Mouse (Mus musculus) thymus, postnatal 10 days (tissue): Measurements from ENCODE around the gene Adam12.

Source experiments
- DNase-seq, 2 experiments: peaks; one replicate each; pipeline ENCODE4 v3.0.0; 2021; ENCODE audit warnings: low spot score in 2 of 2

Adam12 gene

DNA sequence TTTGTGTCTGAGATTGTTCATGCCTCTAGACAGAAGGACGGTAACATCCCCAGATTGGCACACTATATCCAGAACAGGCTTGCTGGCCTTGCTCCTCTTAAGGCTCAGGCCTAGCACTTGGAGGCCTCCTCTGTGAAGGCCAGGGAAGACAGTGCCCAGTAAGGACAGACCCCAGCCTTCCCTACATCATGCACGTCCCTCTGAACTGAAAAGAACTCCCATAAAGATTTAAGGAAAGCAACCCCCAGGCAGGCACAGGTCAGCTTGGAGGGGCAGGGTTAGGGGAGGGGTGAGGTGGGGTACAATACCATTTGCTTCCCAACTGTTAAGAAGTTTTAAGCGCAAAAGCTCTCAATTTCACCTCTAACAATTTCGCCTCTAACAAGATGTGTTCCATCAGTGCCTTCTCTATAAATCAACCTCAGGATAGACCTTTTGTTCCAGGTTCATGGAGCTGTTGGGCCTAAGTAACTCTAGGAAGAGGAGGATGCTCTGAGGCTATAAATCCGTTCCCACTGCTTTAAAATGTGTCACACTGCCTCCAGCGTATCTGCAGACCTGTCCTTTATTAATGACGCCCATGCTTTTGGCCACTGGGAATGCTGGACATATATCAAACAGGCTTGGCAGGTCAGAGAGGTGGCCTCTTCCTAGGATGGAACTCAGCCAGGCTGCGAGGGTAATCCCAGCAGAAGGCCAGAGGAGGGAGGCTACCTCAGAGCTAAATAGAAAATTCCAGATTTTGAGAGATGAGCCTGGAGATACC lies 150.5 kb downstream of the Adam12 start:
- DNase-seq: no peak

DNA sequence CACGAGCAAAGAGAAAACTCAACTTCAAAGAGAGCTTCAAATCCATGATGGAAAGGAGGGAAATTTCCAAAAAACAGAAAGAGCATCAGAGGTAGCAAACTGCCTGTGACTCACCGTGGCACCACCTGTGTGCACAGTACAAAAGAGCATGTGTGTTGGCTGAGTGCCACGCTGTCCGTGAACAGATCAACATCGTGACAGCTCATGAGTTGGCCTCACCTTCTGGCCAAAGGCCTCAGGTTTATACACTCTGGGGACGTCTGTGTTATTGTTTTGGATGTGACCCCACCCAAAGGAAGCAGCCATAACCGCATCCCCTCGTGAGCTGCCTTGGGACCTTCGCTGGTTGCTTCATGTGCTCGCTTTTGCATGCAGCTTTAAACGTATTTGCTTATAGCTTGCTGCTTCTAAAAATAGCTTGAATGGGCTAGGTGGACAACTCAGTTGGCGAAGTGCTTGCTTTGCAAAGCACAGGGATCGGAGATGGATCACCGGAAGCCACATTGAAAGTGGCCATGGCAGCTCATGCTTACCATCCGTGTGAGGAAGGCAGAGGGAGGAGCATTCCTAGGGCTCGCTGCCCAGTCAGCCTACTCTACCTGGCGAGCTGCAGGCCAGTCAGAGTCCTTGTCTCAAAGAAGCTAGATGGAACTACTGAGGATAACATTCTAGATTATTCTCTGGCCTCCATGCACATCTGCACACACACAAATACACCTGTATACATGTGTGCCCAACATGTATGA lies 151.8 kb downstream of the Adam12 start:
- no peak for DNase-seq

DNA sequence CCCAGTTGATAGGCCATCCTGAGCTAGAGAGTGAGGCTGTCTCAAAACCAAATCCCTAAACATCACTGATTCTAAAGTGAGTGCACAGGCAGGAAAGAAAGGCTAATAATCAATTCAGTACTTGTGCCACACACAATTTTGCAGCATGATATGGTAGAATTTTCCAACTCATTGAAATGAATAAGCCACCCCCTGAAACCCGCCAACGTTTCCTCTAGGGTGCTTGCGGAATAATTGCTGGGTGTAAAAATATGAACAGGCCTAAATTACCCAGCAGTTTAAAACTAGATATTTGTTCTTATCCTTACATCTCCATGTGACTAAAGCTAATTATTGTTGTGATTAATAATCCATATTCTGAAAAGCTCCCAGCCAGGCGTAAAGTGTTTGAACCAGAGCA lies 154.3 kb downstream of the Adam12 start:
- no peak for DNase-seq

DNA sequence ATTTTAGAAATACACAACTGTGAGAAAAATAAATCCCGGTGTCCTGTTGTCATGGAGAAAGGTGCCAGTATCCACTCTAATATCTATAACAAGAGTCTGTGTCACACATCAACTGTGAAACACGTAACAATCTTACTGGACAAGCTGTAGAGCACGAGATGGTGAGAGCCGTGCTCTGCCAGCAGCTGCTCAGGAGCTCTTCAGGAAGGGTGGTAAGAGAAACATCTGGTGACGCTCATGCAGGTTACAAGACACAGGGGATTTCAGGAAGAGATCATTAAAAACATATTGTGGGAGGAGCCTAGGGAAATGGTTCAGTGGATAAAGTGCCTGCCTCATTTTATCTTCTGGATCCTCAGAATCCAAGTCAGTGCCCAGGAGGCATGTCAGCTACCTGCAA lies 158.9 kb downstream of the Adam12 start:
- DNase-seq: no peak

DNA sequence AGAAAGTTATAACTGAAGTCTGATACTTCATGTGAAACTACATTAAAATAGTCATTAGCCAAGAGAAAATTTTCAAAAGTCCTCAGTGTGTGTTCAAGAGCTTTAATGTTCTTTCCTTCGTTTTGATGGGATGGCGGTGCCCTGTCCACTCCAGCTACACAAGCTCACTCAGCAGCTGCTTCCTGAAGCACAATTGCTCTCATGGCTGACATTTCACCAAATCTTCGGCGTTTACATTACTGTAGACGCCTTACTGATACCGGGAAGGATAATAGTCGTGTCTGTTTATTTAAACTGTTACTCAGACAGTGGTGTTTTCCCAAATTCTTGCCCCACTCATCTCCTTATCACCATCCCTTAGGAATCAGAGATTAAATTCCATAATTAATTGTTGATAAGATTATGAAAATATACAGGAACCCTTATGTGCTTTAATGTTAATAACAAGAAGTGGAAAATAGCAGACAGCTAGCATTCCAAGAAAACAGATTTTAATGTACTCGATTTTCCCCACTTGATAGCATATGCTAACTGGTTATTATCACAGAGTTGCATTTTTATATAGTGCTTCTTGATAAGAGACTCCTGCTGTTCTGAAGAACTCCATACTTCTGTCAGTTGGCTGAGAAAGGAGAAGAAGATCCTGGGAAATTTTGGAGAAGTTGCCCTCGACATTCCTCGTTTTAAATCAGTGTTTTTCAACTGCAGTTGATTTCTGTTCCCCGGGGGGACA lies 160.6 kb downstream of the Adam12 start:
- no peak for DNase-seq

DNA sequence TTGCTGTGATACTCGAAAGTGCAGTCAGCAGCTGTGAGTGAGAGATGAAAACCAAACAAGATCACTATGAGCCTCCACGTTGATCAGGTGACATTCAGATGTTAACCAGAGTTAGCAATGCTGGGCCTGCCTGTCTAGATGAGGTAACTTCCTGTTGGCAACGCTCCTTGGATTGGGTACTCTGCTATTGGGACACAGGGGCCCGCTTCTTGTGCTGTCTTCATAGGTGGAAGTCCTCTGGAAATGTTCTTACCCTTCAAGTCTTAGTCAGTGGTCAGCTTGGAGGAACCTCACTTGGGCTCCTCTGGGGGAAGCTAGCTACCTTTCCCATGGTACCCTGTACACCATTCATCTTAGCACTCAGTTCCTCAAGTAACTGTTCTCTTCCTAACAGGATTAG lies 169.3 kb downstream of the Adam12 start:
- no peak for DNase-seq

DNA sequence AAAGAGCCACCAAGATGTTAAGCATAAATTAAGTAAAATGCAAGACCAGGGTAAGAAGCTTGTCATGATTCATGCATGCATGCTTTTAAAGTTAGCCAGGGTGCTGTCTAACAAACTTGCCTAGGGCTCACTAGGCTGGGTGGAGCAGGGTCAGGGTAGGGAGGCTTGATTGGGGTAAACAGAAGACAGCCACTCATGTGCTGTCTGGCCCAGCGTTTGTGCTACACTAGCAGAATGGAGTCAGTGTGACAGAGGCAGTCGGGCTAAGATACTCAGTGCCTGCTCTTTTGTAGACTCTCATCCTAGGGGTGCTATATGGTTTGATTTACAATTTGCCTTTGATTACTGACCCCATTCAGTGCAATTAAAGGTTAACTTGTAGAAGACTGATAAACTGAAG lies 179.5 kb downstream of the Adam12 start:
- DNase-seq: no peak

DNA sequence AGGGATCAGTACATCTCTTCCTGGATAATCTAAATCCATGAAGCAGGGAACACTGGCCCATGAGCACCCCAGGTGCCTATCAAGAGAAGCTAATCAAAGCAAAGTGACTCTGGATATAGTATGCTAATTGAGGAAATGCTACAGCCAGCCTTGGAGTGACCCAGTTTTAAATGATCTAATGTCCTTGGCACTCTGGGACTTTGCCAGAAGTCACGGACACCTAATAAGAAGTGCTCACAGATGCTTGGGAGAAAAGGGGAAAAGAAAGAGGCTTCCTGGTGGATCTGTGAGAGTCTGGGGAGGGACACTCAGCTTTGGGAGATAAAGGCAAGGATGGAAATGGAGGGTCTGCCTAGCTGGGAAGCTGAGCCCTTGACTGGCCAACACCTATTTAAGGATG lies 181.6 kb downstream of the Adam12 start:
- DNase-seq: no peak

DNA sequence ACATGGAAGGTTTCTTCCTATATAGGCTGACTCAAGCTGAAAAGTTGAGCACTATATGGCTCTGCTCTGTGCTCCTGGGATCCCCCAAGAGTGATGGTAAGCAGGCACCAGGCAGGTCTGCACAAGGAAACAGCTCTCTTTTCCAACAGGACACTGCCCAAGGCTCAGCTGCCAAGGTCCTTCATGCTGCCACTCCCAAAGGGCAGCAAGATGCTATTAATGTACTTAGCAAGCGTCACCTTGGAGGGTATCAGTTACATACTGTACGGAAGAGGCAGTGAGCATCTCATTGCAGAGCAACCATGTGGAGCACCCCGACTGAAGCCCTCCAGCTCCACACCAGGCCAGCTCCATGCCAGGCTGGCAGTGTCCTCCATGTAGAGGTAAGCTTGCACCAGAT lies 185.6 kb downstream of the Adam12 start:
- no peak for DNase-seq

DNA sequence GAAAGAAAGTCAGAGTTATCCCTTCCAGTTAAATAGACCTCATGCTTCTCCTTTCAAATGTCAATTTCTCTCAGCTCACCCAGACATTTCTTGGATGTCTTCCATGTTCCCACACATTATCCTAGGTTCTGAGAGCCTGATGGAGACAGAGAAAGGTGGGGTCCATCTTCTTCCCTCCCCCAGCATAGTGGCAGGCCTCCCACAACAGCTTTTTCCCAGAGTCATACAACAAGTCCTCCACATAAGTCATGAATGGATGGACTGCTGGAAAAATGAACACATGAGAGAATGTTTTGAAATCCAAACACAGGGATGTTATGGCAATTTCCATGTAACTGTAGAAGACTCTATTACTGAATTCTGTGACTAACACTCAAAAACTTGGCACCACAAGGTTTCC lies 188.4 kb downstream of the Adam12 start:
- no peak for DNase-seq

DNA sequence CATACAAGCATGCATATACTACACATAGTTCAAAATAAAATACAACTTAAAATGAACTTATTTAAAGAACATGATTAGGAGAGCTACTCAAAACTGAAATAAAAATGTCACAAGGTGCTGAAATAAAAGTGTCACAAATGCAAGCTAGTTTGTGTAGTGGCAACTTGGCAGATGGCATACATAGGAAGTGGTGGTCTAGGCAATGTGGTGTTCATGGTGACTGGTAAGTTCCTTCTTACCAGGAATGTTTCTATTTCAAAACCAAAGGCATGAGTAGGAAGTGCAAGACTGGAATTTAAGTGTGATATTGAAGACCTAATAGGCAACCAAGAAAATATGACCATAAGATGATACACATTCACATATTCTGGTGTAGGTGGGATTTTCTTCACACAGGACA lies 189.3 kb downstream of the Adam12 start:
- no peak for DNase-seq

DNA sequence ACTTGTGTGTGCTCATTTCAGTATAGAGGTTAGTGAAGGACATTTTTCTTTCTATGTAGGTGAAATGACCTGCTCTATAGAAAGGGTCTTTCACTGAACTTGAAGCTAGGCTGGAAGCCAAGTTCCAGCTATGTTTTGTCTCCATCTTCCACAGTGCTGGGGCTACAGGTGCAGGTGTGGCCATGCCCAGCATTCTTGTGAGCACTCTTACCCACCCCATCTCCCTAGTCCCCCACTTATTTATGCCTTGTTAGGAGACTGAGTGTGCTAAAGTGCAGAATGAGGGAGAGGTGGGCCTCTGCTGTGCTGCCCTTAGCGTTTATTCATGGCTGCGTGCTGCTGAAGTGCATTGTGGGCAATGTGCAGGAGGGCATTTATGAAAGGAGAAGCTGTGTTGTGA lies 198.0 kb downstream of the Adam12 start:
- DNase-seq: no peak

DNA sequence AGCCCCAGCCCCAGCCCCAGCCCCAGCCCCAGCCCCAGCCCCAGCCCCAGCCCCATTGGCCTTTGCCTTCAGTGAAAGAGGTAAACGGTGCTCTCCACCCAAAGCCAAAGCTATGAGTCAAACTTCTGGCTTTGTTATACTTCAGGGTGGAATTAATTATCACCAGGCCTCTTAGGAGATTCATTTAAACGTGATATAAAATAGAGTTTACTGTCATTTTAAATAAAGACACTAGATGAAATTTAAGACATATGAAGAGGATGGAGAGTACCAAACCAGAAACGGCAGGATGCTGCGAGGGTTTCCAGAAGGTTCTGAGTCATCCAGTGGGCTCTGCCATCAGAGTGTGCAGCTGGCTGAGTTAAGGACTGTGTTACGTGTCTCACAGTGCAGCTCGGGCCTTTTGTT lies 199.0 kb downstream of the Adam12 start:
- DNase-seq: no peak

DNA sequence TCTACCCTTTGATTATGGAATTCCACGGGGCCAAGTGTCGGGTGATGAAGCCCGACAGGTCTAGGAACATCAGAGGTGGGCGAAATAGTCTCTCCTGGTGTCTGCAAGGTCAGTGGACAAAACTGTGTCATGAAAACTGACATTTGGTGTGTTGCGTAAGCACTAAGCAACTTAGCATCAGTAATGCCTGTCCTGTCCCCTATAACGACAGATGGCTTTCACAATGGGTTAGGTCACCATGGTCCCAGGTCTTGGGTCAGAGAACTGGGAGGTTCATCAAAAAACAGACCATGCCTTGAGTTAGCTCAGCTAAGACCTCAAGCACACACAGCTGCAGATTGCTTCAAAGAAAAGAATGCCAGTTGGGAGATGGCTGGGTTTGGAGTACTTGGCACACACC lies 200.2 kb downstream of the Adam12 start:
- DNase-seq: no peak

DNA sequence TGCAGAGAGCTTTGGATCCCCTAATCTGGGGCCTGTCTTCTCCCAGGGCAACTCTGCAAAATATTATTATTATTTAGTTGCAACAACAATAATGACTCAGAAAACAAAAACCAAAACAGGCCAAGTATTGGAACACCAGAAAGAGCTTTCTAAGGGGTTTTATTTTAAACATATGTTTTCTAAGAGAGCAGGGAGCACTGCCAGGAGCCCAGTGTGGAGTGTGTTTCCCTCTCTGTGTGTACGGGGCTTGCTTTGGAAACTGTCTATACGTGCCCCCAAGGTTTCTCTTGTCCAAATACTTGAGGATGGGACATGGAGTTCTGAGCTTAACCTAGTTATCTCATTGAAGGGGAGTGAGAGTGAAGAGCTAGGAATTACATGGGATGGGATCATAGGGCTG lies 200.7 kb downstream of the Adam12 start:
- no peak for DNase-seq

DNA sequence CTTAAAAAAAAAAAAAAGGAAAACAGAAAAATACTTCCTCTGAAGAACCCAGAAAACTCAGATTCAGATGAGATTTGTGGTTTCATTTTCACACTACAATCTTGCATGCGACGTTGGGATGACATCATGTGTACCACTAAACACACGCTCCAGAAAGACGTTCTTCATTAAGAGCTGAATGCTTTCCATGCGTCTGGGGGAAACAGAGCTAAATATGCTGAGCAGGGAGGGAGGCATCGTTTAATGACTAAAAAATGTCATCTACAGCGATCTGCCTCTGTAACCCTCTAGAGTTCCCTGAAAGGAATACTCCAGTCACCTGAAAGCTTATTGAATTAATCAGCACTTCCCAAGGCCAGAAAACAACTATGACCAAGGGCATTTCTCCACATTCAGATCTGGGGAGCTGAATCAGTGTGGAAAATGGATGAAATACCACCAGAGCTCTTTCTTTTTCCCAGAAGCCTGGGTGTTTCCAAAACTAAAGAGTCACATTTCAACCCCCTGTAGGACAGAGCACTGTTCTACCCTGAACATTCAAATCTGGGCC lies 203.6 kb downstream of the Adam12 start:
- DNase-seq: no peak

DNA sequence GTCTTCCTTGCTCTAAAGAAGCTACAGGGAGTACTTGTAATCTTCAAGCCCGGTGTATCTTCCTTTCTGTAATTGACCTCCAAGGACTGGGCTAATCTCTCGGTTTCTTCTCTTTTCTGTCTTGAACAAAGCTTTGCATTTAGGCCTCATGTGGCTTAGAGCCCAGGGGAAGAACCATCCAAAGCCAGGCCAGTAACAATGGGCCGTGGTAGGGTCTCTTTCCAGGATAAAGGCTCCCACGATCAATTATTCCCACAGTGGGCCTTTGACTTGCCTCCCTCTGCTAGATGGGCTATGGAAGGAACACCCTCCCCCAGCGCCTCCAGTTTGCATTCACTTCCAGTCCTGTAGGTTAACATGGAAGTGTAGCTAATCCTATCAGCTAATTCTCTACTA lies 204.9 kb downstream of the Adam12 start:
- no peak for DNase-seq

DNA sequence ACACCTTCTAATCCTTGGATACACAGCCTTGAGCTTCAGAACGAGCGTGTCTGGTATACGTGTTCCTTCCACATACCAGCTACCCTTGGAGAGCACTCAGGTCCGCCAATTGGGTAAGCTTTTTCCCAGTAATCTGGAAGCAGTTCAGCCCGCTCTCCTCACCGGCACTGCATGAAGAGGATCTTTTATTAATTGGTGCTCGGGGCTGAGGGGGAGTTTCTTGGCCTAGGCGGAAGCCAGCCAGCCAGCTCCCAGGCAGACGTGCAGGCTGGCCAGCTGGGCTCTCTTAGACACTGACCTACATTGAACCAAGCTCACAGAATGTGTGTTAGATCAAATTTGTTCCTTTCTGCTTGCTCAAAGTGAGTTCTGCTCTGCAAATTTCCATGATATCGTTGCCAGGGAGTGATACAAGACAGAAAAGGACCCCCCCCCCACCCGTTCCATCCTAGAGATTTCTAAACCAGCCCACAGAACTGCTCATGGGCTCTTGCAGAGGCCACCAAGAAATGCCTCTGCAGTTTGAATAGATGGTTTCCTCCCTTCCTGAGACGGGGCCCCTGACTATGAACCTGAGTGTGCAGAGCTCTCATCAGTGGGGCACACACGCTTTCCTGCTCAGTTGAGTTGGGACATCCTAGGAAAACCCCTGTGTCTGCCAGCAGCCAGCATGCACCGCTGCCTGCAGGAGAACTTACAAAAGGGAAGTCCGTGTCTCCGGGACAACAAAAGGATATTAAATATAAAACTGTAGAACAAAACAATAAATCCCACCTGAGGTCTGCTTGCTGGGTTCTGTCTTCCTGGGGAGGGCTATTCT lies 205.5 kb downstream of the Adam12 start:
- no peak for DNase-seq

DNA sequence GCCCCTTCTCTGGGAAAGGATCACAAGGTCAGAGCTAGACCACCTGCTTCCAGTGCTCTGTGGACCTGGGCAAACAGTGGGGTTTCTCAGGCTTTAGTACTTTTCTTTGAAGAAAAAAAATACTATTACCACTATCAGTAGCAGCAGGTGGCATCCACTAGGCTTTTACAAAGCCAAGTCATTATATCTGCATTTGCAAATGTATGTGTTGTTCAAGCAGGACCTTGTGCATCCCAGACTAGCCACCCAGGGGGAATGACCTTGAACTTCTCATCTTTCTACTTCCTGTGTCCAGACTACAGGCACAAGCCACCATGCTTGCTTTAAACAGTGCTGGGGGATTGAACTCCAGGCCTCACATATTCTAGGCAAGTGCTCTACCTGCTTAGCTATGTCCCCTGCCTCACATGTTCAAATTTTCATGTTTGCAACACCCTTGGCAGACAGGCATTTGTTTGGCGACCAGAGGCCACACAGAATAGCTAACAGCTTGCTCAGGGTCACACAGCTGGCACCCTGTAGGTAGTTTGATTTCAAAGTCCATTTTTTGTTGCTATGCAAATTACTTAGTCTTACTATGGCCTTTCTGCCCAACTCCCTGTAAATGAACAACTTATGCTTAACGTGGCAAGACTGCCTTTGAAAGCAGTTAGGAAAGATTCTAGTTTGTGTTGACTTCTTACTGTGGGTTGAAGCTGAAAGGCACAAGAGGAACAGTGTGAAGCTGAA lies 209.6 kb downstream of the Adam12 start:
- DNase-seq: no peak

DNA sequence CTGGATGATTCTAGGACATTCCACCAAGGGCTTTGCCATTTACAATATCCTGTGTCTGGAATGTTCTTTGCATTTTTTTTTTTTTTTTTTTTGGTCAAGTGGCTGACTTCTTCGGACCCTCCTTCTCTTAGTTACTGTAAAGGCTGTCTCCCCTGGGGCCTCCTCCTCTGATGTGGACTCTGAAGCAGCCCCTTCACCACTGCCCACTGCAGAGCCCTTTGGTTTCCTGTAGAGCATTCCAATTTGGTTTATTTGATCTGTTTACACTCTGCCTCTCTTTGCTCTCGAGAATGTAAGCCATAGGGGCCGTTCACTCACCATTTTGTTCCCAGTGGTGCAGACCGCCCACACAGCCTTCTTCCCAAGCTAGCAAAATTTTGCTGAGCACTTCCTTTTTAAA lies 216.7 kb downstream of the Adam12 start:
- DNase-seq: no peak

DNA sequence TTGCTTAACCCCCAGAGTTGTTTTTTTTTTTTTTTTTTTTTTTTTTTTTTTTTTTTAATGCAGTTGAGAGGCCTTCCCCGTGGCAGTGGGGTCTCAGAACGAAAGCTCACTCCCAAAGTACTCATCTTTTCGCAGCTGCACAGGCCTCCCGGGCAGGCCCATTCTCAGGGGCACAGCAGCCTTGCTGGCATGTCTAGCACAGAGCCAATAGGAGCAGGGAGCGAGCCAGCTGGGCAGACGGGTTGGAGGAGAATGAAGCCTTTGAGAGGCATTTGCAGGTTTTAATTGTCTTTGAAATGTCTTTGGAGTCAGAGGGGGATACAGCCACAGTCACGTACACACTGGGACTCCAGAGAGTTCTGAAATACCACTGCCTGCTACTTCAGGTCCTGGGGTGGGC lies 217.2 kb downstream of the Adam12 start:
- no peak for DNase-seq
